Comparison of ENCODE assay signal across 13 mouse cellular contexts in the genomic region with DNA sequence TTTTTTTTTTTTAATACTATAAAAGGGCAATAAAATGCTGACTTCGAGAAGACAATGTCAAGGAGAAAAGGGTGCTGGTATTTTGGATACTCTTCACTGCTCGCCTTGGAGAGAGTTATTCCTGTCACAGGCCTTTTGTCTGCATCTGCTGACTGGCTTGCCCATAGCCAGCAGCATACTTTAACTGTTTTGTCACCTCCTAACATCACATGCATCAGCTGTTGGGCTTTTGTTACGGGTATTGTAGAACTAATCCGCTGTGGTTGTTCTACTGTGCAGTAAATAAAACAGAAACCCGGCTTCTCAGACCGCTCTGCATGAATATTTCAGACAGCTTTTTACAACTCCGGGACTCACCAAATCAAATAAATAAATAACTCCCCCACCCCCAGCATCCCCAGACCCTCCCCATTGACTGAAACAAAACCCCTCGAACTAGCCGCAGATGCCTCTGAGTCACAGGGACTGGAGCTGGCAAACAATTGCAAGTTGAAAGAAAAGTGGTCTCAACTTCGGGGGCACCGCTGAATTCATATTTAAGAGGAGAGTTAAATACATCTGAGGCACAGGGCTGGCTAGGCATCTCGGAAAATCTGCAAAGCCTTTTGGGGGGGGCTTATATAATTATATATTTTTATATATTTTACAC. TPM values are rescaled to one million over a fixed set of nuclear protein-coding genes. Genes with fewer than 3 reads are reported as not detected.
DNase-seq lines count a peak whose midpoint lies in the region; ATAC-seq lines count a peak whose summit lies in the region.
"Had no signal": no experiment of that assay in that cellular context is flagged by ENCODE, and none has a peak within 500 bp of the region (broad histone marks: within the 10 kb centered on the region; RNA-seq: fewer than 3 reads in every experiment).

No protein-coding gene starts in this region.

- WGBS in embryonic facial prominence, embryonic 15.5 days, result 19% methylated on average over 12 of the region's 12 CpGs
- 9% methylated on average over 12 of the region's 12 CpGs for WGBS in midbrain, embryonic 16.5 days

- H3K4me3 ChIP-seq in embryonic facial prominence, embryonic 15.5 days (replicated peaks), result no peak overlapping the region
- no peak overlapping the region for H3K4me3 ChIP-seq in midbrain, embryonic 16.5 days (ENCODE audit: low read depth, low read length)
- H3K4me3 ChIP-seq: erythroblast, embryonic 14.5 days; limb, embryonic 15.5 days; megakaryocyte, embryonic 14.5 days had no signal

- DNase-seq in heart, adult 18-20 months, result peak; percentile 43 to 60
- no peak for DNase-seq in heart, postnatal 25 days (ENCODE audit: low spot score)
- peak; percentile 57 for DNase-seq in heart, postnatal 10 days
- DNase-seq in urinary bladder, postnatal 36 days (ENCODE audit: low spot score in 2 of 2), result no peak
- DNase-seq in left cerebral cortex, postnatal 14 days (ENCODE audit: low spot score in 2 of 2), result no peak
- no peak for DNase-seq in kidney, postnatal 14 days
- DNase-seq: kidney, postnatal 4 days; right cerebral cortex, postnatal 25 days had no signal

- peaks cover 14% of the 10 kb centered on the region for H3K4me1 ChIP-seq in embryonic facial prominence, embryonic 15.5 days
- H3K4me1 ChIP-seq in midbrain, embryonic 16.5 days (ENCODE audit: control insufficient read depth, insufficient read depth, low read length), result peaks cover 15% of the 10 kb centered on the region
- H3K4me1 ChIP-seq: limb, embryonic 15.5 days; megakaryocyte, embryonic 14.5 days had no signal

- intact Hi-C loops in heart, postnatal 25 days (cut with DNase I), result loop anchor here (5.0 kb wide), 2 partner anchors 44 to 81 kb away; a partner anchor contains a TSS
- intact Hi-C loops in heart, postnatal 10 days (cut with DNase I), result loop anchor here (2.0 to 5.0 kb wide), 2 partner anchors 42 to 66 kb away; a partner anchor contains a TSS
- intact Hi-C loops in left cerebral cortex, postnatal 14 days (cut with DNase I), result no loop called here

- no peaks in the 10 kb centered on the region for H3K36me3 ChIP-seq in embryonic facial prominence, embryonic 15.5 days
- no peaks in the 10 kb centered on the region for H3K36me3 ChIP-seq in midbrain, embryonic 16.5 days (ENCODE audit: control insufficient read depth, insufficient read depth, low read length)
- H3K36me3 ChIP-seq: limb, embryonic 15.5 days had no signal

- no peaks in the 10 kb centered on the region for H3K27me3 ChIP-seq in embryonic facial prominence, embryonic 15.5 days
- no peaks in the 10 kb centered on the region for H3K27me3 ChIP-seq in midbrain, embryonic 16.5 days (ENCODE audit: control insufficient read depth, insufficient read depth, low read depth, low read length)
- H3K27me3 ChIP-seq: limb, embryonic 15.5 days; megakaryocyte, embryonic 14.5 days had no signal

- no peak overlapping the region for H3K9ac ChIP-seq in embryonic facial prominence, embryonic 15.5 days
- no peak overlapping the region for H3K9ac ChIP-seq in midbrain, embryonic 16.5 days (ENCODE audit: low read depth, low read length)
- H3K9ac ChIP-seq: limb, embryonic 15.5 days had no signal

- peak overlapping the region; percentile 21; the same call in 1 of the 2 replicates for H3K4me2 ChIP-seq in embryonic facial prominence, embryonic 15.5 days (replicated peaks)
- H3K4me2 ChIP-seq in midbrain, embryonic 16.5 days (ENCODE audit: low read length), result peak overlapping the region; percentile 2; the same call in 1 of the 2 replicates
- H3K4me2 ChIP-seq: limb, embryonic 15.5 days had no signal

- no peak overlapping the region for H3K27ac ChIP-seq in embryonic facial prominence, embryonic 15.5 days (replicated peaks)
- no peak overlapping the region for H3K27ac ChIP-seq in midbrain, embryonic 16.5 days (ENCODE audit: low read length)
- H3K27ac ChIP-seq: limb, embryonic 15.5 days had no signal

- 0 out of 2 replicates have a peak, but pooled peaks have one; percentile 44 for ATAC-seq in embryonic facial prominence, embryonic 15.5 days (ENCODE audit: insufficient number of reproducible peaks, low FRiP score, low TSS enrichment, low read depth)
- 0 out of 2 replicates have a peak, but pooled peaks have one; percentile 51 for ATAC-seq in midbrain, embryonic 16.5 days

- H3K9me3 ChIP-seq in embryonic facial prominence, embryonic 15.5 days (replicated peaks), result no peaks in the 10 kb centered on the region
- no peaks in the 10 kb centered on the region for H3K9me3 ChIP-seq in midbrain, embryonic 16.5 days (replicated peaks; ENCODE audit: control insufficient read depth, low read length, poor library complexity, severe bottlenecking)
- H3K9me3 ChIP-seq: limb, embryonic 15.5 days; megakaryocyte, embryonic 14.5 days had no signal

RNA-seq across cellular contexts. Expression of a gene that starts 41.7 kb away (rescaled TPM):
- total RNA-seq in heart, adult 18-20 months (2021), result 10 to 100 TPM; 36.6 to 44.4 TPM
- total RNA-seq in heart, postnatal 25 days (2021), result 10 to 100 TPM; 48.8 to 48.9 TPM
- polyA plus RNA-seq in embryonic facial prominence, embryonic 15.5 days (2015; fragmentation: Nextera tagmentation; extraction: Ambion mirVana), result 2.4 and 3.3 TPM in 2 replicates
- 10 to 100 TPM; 34.3 to 68.1 TPM for total RNA-seq in heart, postnatal 10 days (2021)
- polyA plus RNA-seq in midbrain, embryonic 16.5 days (2015; fragmentation: Nextera tagmentation; extraction: Ambion mirVana), result 15.9 and 33.5 TPM in 2 replicates
- total RNA-seq in left cerebral cortex, postnatal 14 days (2021), result 10 to 100 TPM in 1 of 2 experiments, 1 to 10 TPM in 1; 8.0 to 12.4 TPM

Comparison
In these comparisons a context has a peak if more than half of its experiments do, and no peak if none do; other contexts are left out.
1. DNase-seq: peak in heart, adult 18-20 months (2 of 2) and heart, postnatal 10 days (2 of 2); none in heart, postnatal 25 days (single experiment), urinary bladder, postnatal 36 days (0 of 2), left cerebral cortex, postnatal 14 days (0 of 2) and kidney, postnatal 14 days (single experiment).